Mouse (Mus musculus): ENCODE measurements around the gene Nars2. TPM values are rescaled to one million over a fixed set of nuclear protein-coding genes. Genes with fewer than 3 reads are reported as not detected.

The Nars2 gene
- polyA plus RNA-seq (2014; fragmentation: Illumina TruSeq; extraction: RNeasy Lipid Tissue Mini Kit (QIAGEN cat#74804); ENCODE audit: low read depth, low replicate concordance), result 35.3 TPM

GRCm38 (mm10) chr7:96951281-96952051 is at the start of gene Nars2:
TSS of gene Nars2 (plus strand) at chr7:96951505.

GRCm38 (mm10) chr7:97081242-97081958 is 130.1 kb downstream of the Nars2 start, which contains the start of gene Gab2:
TSS of gene Gab2 (plus strand) at chr7:97081586.

Other genes starting within 250 kb of the Nars2 start
- 0.95 TPM for gene Gab2, start 130.1 kb downstream of the Nars2 start, polyA plus RNA-seq (2014; fragmentation: Illumina TruSeq; extraction: RNeasy Lipid Tissue Mini Kit (QIAGEN cat#74804); ENCODE audit: low read depth, low replicate concordance)